Mouse (Mus musculus): ENCODE results near the gene Tk2.

DNA sequence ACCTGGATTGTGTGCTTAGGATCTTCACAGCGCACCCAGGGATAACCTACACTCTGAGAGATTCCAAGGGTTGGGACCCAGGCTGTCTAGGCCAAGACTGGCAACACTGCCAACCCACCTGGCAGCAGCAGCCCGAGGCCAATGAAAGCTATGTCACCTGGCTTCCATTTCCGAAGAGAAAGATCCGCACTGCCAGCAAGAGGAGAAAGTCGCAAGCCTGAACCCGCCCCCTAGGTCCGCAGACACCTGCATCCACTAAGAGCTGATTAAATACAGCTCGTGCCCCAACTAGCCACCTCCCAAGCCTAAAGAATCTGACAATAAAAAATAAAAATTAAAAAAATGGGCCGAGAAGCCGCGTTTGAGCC lies 466 bp downstream of the Tk2 start:
- TF ChIP-seq POLR2A (IDR thresholded peaks at IDR 0.05; ENCODE audit: borderline replicate concordance, low read depth, low read length) = no peak
- no peak for TF ChIP-seq CTCF (IDR thresholded peaks at IDR 0.05; ENCODE audit: low read depth, low read length)

Measured in bone marrow macrophage, adult 2 months (primary cell).